Mouse (Mus musculus) spleen, adult 2 months (tissue): ENCODE measurements around the gene 1810055G02Rik. TPM values are rescaled to one million over a fixed set of nuclear protein-coding genes. Genes with fewer than 3 reads are reported as not detected.

ENCODE experiments used
- DNase-seq, 2 experiments: peaks; one replicate each; pipeline versions ENCODE4 v3.0.0 to v3.0.0-alpha.2; 2012 to 2021; ENCODE audit warnings: low spot score in 2 of 2, low read depth in 1 of 2
- H3K27ac ChIP-seq: fragments of 200-500 bp; 2 replicates; pipeline ENCODE4 v1.5.1; 2012; ENCODE audit warnings: low read length, inconsistent platforms; ENCODE audit not compliant: insufficient read depth
- H3K27me3 ChIP-seq: fragments of 200-500 bp; 2 replicates; pipeline ENCODE4 v1.6.1; 2012; ENCODE audit warnings: mild to moderate bottlenecking, moderate library complexity, low read length, inconsistent platforms; ENCODE audit not compliant: control insufficient read depth, insufficient read depth
- H3K36me3 ChIP-seq: fragments of 200-500 bp; 2 replicates; pipeline ENCODE4 v1.6.1; 2012; ENCODE audit warnings: mild to moderate bottlenecking, low read length, inconsistent platforms; ENCODE audit not compliant: control insufficient read depth, insufficient read depth
- H3K4me1 ChIP-seq: fragments of 200-500 bp; 2 replicates; pipeline ENCODE4 v1.6.1; 2011; ENCODE audit warnings: inconsistent platforms; ENCODE audit not compliant: control insufficient read depth, insufficient read depth, insufficient read length
- H3K4me3 ChIP-seq: fragments of 200-500 bp; 2 replicates; pipeline ENCODE4 v1.5.1; 2011; ENCODE audit warnings: mild to moderate bottlenecking, inconsistent platforms; ENCODE audit not compliant: insufficient read depth, insufficient read length; ENCODE audit errors: extremely low read depth
- CTCF ChIP-seq: fragments of 200-500 bp; IDR thresholded peaks from 2 replicates; pipeline ENCODE4 v1.5.1; 2011; ENCODE audit warnings: mild to moderate bottlenecking, inconsistent platforms; ENCODE audit not compliant: insufficient read depth, insufficient read length, insufficient replicate concordance; ENCODE audit errors: extremely low read depth
- POLR2A ChIP-seq: fragments of 200-500 bp; IDR thresholded peaks from 2 replicates; pipeline ENCODE4 v1.6.1; 2011; ENCODE audit warnings: low read depth, low read length, inconsistent platforms
- WGBS: fragments of 180-500 bp; shearing (Covaris S2); methylation state at CpG from one replicate; pipeline ENCODE4 v1.1.7; 2018; 5-methylcytosine and 5-hydroxymethylcytosine counted together
- polyA plus RNA-seq: library from polyadenylated mRNA; depleted of rRNA; stranded (reverse); fragments of >200 nt; gene quantifications from 2 replicates; pipeline ENCODE4 v1.2.3, GENCODE M21; 2012

The 1810055G02Rik gene
- polyA plus RNA-seq, 1 experiment, result 6.7 TPM

- H3K36me3 ChIP-seq, result no peaks in the 10 kb centered on the region
- no peak overlapping the region for H3K4me3 ChIP-seq
- peak; percentile 21; the same call in 1 of the 2 replicates for TF ChIP-seq CTCF
- no peak for TF ChIP-seq POLR2A
- no peak overlapping the region for H3K27ac ChIP-seq
- H3K4me1 ChIP-seq, result peaks cover 7% of the 10 kb centered on the region
- peak; percentile 35 to 38 for DNase-seq
- 79% methylated on average over 4 of the region's 4 CpGs for WGBS
- no peaks in the 10 kb centered on the region for H3K27me3 ChIP-seq
Observed at GRCm38 (mm10) chr19:3723904-3724303, 15.8 kb downstream of the 1810055G02Rik start.

GRCm38 (mm10) chr19:3724779-3725178 lies 16.7 kb downstream of the 1810055G02Rik start:
- Histone ChIP-seq H3K27ac (no peak overlapping the region), H3K36me3 (no peaks in the 10 kb centered on the region), H3K4me3 (no peak overlapping the region), H3K4me1 (no peaks in the 10 kb centered on the region), H3K27me3 (no peaks in the 10 kb centered on the region)
- peak; percentile 53 to 54 for DNase-seq
- 0% methylated on average over 1 of the region's 1 CpGs for WGBS
- TF ChIP-seq CTCF (peak; percentile 27; the same call in 1 of the 2 replicates), POLR2A (no peak)

- Histone ChIP-seq H3K27me3 (no peaks in the 10 kb centered on the region), H3K27ac (no peak overlapping the region), H3K4me1 (peaks cover 10% of the 10 kb centered on the region; the same call in 1 of the 2 replicates), H3K4me3 (no peak overlapping the region), H3K36me3 (no peaks in the 10 kb centered on the region)
- DNase-seq, result no peak
- WGBS, result 70% methylated on average over 2 of the region's 2 CpGs
- TF ChIP-seq CTCF, result no peak
- no peak for TF ChIP-seq POLR2A
Observed at GRCm38 (mm10) chr19:3728901-3729300, 20.8 kb downstream of the 1810055G02Rik start.

- Histone ChIP-seq H3K4me3 (no peak overlapping the region), H3K36me3 (no peaks in the 10 kb centered on the region), H3K27me3 (no peaks in the 10 kb centered on the region), H3K4me1 (peaks cover 10% of the 10 kb centered on the region; the same call in 1 of the 2 replicates), H3K27ac (peak overlapping the region; percentile 34)
- DNase-seq, result peak; percentile 41 to 49
- TF ChIP-seq POLR2A (no peak), CTCF (no peak)
- 36% methylated on average over 7 of the region's 7 CpGs for WGBS
Observed at GRCm38 (mm10) chr19:3730781-3731646, 22.9 kb downstream of the 1810055G02Rik start.

GRCm38 (mm10) chr19:3736001-3736400 lies 27.9 kb downstream of the 1810055G02Rik start:
- WGBS, result 88% methylated on average over 3 of the region's 3 CpGs

DNA sequence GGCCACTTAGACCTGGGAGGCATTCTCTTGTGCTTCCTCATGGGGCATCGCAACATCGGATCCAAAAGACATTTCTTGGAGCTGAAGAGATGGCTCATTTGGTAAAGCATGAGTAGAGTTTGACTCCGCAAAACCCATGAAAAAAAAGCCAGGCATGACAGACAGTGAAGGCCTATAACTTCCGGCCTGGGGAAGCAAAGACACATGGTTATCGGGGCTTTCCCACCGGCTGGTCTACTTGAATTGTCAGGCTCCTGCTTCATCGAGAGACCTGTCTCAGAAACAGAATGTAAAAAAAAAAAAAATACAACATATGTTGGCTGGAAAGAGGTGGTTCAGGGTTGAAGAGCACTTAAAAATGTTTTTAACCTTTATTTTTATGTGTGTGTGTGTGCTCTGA lies 31.6 kb downstream of the 1810055G02Rik start:
- Histone ChIP-seq H3K36me3 (no peaks in the 10 kb centered on the region), H3K27me3 (no peaks in the 10 kb centered on the region), H3K27ac (no peak overlapping the region), H3K4me1 (no peaks in the 10 kb centered on the region; the same call in 1 of the 2 replicates), H3K4me3 (no peak overlapping the region)
- TF ChIP-seq CTCF (no peak), POLR2A (no peak)
- no peak for DNase-seq
- 94% methylated on average over 7 of the region's 7 CpGs for WGBS

More at GRCm38 (mm10) chr19:3736001-3736400, 27.9 kb downstream of the 1810055G02Rik start:
- Histone ChIP-seq H3K27ac (no peak overlapping the region), H3K36me3 (no peaks in the 10 kb centered on the region), H3K4me1 (peaks cover 10% of the 10 kb centered on the region; the same call in 1 of the 2 replicates), H3K4me3 (no peak overlapping the region), H3K27me3 (no peaks in the 10 kb centered on the region)
- TF ChIP-seq POLR2A, result no peak
- no peak for TF ChIP-seq CTCF
- no peak for DNase-seq

GRCm38 (mm10) chr19:3742716-3743115 lies 34.6 kb downstream of the 1810055G02Rik start:
- TF ChIP-seq POLR2A (no peak), CTCF (no peak)
- 92% methylated on average over 4 of the region's 4 CpGs for WGBS
- H3K36me3 ChIP-seq, result no peaks in the 10 kb centered on the region
- no peak overlapping the region for H3K27ac ChIP-seq
- no peak overlapping the region for H3K4me3 ChIP-seq
- H3K4me1 ChIP-seq, result no peaks in the 10 kb centered on the region; the same call in 1 of the 2 replicates
- no peaks in the 10 kb centered on the region for H3K27me3 ChIP-seq
- DNase-seq, result no peak
